Mouse (Mus musculus) adrenal gland, adult 10 weeks (tissue): Measurements from ENCODE around the gene Tprkb. TPM values are rescaled to one million over a fixed set of nuclear protein-coding genes. Genes with fewer than 3 reads are reported as not detected.

Source experiments
- polyA plus RNA-seq: library from polyadenylated mRNA; stranded (reverse); fragments of 350-450 nt; fragmentation: Illumina TruSeq; extraction: RNeasy Lipid Tissue Mini Kit (QIAGEN cat#74804); gene quantifications from one replicate; pipeline ENCODE4 v1.2.3, GENCODE M21; 2014; ENCODE audit warnings: low read depth, low replicate concordance

Tprkb gene
- 160 TPM for polyA plus RNA-seq

DNA sequence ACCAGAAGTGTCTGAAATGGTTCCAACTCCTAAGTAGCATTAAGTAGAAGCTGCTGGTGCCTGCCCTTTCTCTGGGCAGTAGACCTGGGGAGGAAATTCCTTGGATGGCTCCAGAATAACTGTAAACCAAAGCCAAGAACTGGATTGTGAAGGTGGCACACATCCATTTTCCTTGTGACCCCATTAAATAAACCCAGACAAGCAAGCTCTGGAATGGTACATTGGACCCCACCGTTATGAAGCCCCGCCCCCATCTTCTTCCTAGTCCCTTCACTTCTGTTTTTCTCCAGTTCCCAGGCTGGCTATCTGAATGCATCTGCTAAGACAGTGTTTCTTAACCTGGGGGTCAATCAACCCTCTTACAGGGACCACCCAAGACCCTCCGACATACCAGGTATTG, at the start of gene Tprkb:
Gene Tprkb (plus strand): TSS at position 279 of the 400 bp plus-strand sequence.

GRCm38 (mm10) chr6:85869006-85869405, 42.7 kb upstream of the Tprkb start, which contains the start of gene Nat8f2:
Nat8f2 (minus strand) TSS chr6:85869158.

DNA sequence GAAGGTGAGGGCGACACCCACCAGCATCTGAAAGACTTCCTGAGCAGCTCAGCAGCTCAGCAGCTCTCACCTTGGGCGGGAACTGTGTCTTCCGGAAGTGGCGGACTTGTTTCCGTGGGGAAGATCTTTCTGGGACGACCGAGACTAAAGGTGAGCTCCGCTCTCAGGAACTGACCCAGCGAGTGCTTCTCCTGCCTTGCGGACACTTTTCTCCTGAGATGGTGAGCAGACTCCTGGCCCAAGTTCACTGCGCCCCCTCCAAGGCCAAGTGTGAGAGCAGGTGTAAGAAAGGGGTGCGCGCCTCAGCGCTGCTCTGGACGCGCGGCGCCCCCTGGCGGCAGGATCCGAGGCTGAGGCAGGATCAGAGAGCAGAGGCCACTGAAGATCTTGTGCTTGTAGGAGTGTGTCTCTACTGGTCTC, 7.0 kb upstream of the Tprkb start, which contains the start of gene Nat8f4:
Gene Nat8f4 (minus strand): TSS at position 243 of the 420 bp plus-strand sequence.

GRCm38 (mm10) chr6:85915539-85916513, 4.2 kb downstream of the Tprkb start, which contains the start of gene Nat8f1:
Nat8f1 (minus strand) TSS chr6:85915687.

DNA sequence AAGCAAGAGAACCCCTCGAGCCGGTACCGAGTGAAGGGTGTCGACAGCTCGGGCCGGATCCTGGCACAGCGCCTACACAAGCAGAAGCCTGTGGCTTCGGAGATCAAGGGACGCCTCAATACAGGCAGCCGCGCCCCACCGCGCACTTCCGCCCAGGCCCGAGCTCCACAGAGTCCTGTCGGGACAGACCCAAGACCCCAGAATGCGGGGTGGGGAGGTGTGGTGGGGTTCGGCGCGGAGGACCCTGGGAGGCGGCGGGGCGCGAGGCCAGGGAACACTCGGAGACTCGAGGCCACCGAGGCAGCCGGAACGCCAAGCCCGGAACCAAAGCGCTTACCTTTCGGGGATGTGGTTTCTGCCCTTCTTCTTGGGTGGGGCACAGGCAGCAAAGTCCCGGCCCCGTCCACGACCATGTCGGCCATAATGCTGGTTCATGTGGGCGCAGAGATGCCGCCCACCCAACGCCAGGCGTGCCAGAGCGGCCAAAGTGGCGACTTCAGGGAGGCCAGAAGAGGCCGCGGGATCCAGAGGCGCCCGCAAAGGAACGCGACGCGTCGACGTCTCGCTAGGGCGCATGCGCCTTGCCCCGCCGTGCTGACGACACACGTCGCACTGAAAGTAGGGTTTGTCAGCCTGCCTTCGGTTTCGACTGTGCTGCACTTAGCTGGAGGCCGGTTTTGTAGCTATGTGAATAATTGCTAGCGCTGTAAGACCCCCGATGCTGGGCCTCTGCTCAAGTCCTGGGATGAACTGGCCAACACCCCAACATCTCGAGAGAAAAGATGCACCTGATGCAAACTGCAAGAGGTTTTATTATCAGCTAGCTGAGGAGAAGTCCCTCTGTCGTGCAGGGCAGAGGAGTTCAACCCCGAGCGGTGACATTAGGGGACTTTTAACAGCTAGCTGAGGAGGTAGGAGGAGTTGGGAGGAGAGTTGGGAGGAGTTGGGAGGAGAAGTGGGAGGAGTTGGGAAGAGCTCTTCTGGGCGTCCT, 49.7 kb downstream of the Tprkb start, which contains the start of gene Dusp11:
Gene Dusp11 (minus strand): TSS at position 567 of the 991 bp plus-strand sequence.

Other genes with a start within 250 kb of the Tprkb start
- gene Nat8f7, start 198.7 kb upstream of the Tprkb start, polyA plus RNA-seq = 0.35 TPM
- gene Nat8f3, start 146.1 kb upstream of the Tprkb start, polyA plus RNA-seq = not detected
- not detected for gene Nat8f6, start 90.9 kb upstream of the Tprkb start, polyA plus RNA-seq
- 3.0 TPM for gene Nat8f5, start 90.9 kb upstream of the Tprkb start, polyA plus RNA-seq
- 0.93 TPM for gene Nat8, start 79.8 kb upstream of the Tprkb start, polyA plus RNA-seq
- not detected for gene Nat8f2, start 42.7 kb upstream of the Tprkb start, polyA plus RNA-seq
- 30.4 TPM for gene Nat8f4, start 7.0 kb upstream of the Tprkb start, polyA plus RNA-seq
- gene Nat8f1, start 3.8 kb downstream of the Tprkb start, polyA plus RNA-seq = 8.5 TPM
- gene Dusp11, start 49.8 kb downstream of the Tprkb start, polyA plus RNA-seq = 217 TPM
- not detected for gene Figla, start 104.3 kb downstream of the Tprkb start, polyA plus RNA-seq
- 0.58 TPM for gene Add2, start 116.8 kb downstream of the Tprkb start, polyA plus RNA-seq